ENCODE assay signal across 33 mouse cellular contexts in the genomic region with DNA sequence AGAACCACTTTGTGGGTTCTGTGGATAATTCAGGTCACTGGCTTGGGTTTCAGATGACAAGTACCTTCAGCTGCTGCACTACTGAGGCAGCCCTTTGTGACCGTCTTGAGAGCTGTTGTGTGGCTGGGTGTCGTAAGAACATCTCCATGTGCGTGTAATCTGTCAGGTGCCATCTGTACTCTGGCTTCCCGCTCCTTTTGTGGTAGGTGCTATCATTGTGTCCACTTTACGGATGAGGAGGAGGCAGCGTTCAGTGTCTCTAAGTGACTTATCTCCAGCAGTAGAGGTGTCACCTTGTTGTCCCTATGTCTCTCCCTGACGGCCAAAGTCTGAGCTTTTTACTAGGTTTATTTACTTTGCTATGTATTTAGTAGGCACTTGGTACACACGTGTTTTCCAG. TPM values are rescaled to one million over a fixed set of nuclear protein-coding genes. Genes with fewer than 3 reads are reported as not detected.
DNase-seq lines count a peak whose midpoint lies in the region; ATAC-seq and TF ChIP-seq lines count a peak whose summit lies in the region.
"Had no signal": no experiment of that assay in that cellular context is flagged by ENCODE, and none has a peak within 500 bp of the region (broad histone marks: within the 10 kb centered on the region; RNA-seq: fewer than 3 reads in every experiment).

No protein-coding gene starts in this region.

- WGBS in midbrain, embryonic 11.5 days: 84% methylated on average over 8 of the region's 8 CpGs
- 87% methylated on average over 8 of the region's 8 CpGs for WGBS in midbrain, postnatal 0 days
- 63% methylated on average over 8 of the region's 8 CpGs for whole genome bisulfite sequencing in intestine, embryonic 16.5 days
- WGBS in liver, embryonic 14.5 days (ENCODE audit: insufficient replicate concordance): 11% methylated on average over 8 of the region's 8 CpGs
- 46% methylated on average over 8 of the region's 8 CpGs for WGBS in small intestine, adult 2 months
- WGBS in hindbrain, embryonic 12.5 days: 89% methylated on average over 8 of the region's 8 CpGs

- no peak overlapping the region for H3K9ac ChIP-seq in midbrain, embryonic 11.5 days (ENCODE audit: low read length)
- no peak overlapping the region for H3K9ac ChIP-seq in midbrain, postnatal 0 days (replicated peaks; ENCODE audit: low read length, poor library complexity, severe bottlenecking)
- 0 out of 2 replicates have a peak overlapping the region, but pooled peaks have one; percentile 5 for H3K9ac ChIP-seq in intestine, embryonic 16.5 days (ENCODE audit: low read depth, low read length)
- 0 out of 2 replicates have a peak overlapping the region, but pooled peaks have one; percentile 2 for H3K9ac ChIP-seq in liver, embryonic 14.5 days (replicated peaks)
- H3K9ac ChIP-seq in hindbrain, embryonic 12.5 days: no peak overlapping the region
- H3K9ac ChIP-seq: embryonic facial prominence, embryonic 15.5 days; heart, embryonic 12.5 days; hindbrain, embryonic 13.5 days; midbrain, embryonic 13.5 days had no signal

- H3K27me3 ChIP-seq in midbrain, embryonic 11.5 days (ENCODE audit: control insufficient read depth, insufficient read depth, low read length): no peaks in the 10 kb centered on the region
- H3K27me3 ChIP-seq in midbrain, postnatal 0 days (ENCODE audit: insufficient read depth, low read length): no peaks in the 10 kb centered on the region
- H3K27me3 ChIP-seq in intestine, embryonic 16.5 days (replicated peaks; ENCODE audit: control insufficient read depth, insufficient read depth, low read length): no peaks in the 10 kb centered on the region
- no peaks in the 10 kb centered on the region for H3K27me3 ChIP-seq in liver, embryonic 14.5 days (ENCODE audit: control insufficient read depth, insufficient read depth, low read length)
- no peaks in the 10 kb centered on the region for H3K27me3 ChIP-seq in small intestine, adult 2 months (ENCODE audit: control insufficient read depth, insufficient read depth, low read length)
- H3K27me3 ChIP-seq in hindbrain, embryonic 12.5 days: no peaks in the 10 kb centered on the region; the same call in 1 of the 2 replicates
- H3K27me3 ChIP-seq: embryonic facial prominence, embryonic 15.5 days; heart, embryonic 12.5 days; hindbrain, embryonic 13.5 days; midbrain, embryonic 13.5 days had no signal

- H3K4me2 ChIP-seq in midbrain, embryonic 11.5 days: no peak overlapping the region
- H3K4me2 ChIP-seq in midbrain, postnatal 0 days (ENCODE audit: low read depth, low read length, poor library complexity, severe bottlenecking): no peak overlapping the region
- no peak overlapping the region for H3K4me2 ChIP-seq in intestine, embryonic 16.5 days (ENCODE audit: low read depth, low read length)
- H3K4me2 ChIP-seq in liver, embryonic 14.5 days (ENCODE audit: low read depth): peak overlapping the region; percentile 28; the same call in 1 of the 2 replicates
- no peak overlapping the region for H3K4me2 ChIP-seq in hindbrain, embryonic 12.5 days (replicated peaks)
- H3K4me2 ChIP-seq: embryonic facial prominence, embryonic 15.5 days; heart, embryonic 12.5 days; hindbrain, embryonic 13.5 days; midbrain, embryonic 13.5 days had no signal

- no peak overlapping the region for H3K27ac ChIP-seq in midbrain, embryonic 11.5 days (ENCODE audit: low read depth, low read length)
- H3K27ac ChIP-seq in midbrain, postnatal 0 days (ENCODE audit: low read depth, low read length): no peak overlapping the region
- peak overlapping the region; percentile 61 for H3K27ac ChIP-seq in intestine, embryonic 16.5 days (ENCODE audit: low read length)
- peak overlapping the region; percentile 53 for H3K27ac ChIP-seq in liver, embryonic 14.5 days
- H3K27ac ChIP-seq in small intestine, adult 2 months (ENCODE audit: insufficient read depth, low read depth, low read length): peak overlapping the region; percentile 93
- H3K27ac ChIP-seq in hindbrain, embryonic 12.5 days: no peak overlapping the region
- H3K27ac ChIP-seq: embryonic facial prominence, embryonic 15.5 days; forebrain, embryonic 10.5 days; hindbrain, embryonic 13.5 days; midbrain, embryonic 13.5 days had no signal

- DNase-seq in midbrain, embryonic 11.5 days (ENCODE audit: low spot score, missing footprints): peak; percentile 44
- no peak for DNase-seq in midbrain, postnatal 0 days (ENCODE audit: low spot score)
- DNase-seq in liver, embryonic 14.5 days (ENCODE audit: low read depth in 3 of 3, low spot score in 3 of 3): no peak
- DNase-seq in spleen, postnatal 10 days (ENCODE audit: low spot score in 2 of 2): no peak
- DNase-seq in adrenal gland, adult 8-10 months: no peak
- DNase-seq: adrenal gland, postnatal 14 days; cerebellum, adult 8-10 months; gastrocnemius, postnatal 14 days; heart, adult 11 months; heart, postnatal 10 days; kidney, postnatal 36 days; lung, postnatal 4 days; retina, postnatal 1 day; right cerebral cortex, postnatal 25 days; thymus, adult 2 months had no signal

- no peak overlapping the region for H3K4me3 ChIP-seq in midbrain, embryonic 11.5 days (ENCODE audit: low read depth, low read length)
- H3K4me3 ChIP-seq in midbrain, postnatal 0 days (ENCODE audit: low read depth, low read length): no peak overlapping the region
- H3K4me3 ChIP-seq in intestine, embryonic 16.5 days (ENCODE audit: low read length): no peak overlapping the region
- H3K4me3 ChIP-seq in liver, embryonic 14.5 days (ENCODE audit: insufficient read depth in 1 of 2, low read depth in 2 of 2, low read length in 2 of 2): no peak overlapping the region
- no peak overlapping the region for H3K4me3 ChIP-seq in small intestine, adult 2 months (ENCODE audit: low read depth, low read length)
- no peak overlapping the region for H3K4me3 ChIP-seq in hindbrain, embryonic 12.5 days
- H3K4me3 ChIP-seq: embryonic facial prominence, embryonic 15.5 days; forebrain, embryonic 10.5 days; heart, embryonic 12.5 days; hindbrain, embryonic 13.5 days; midbrain, embryonic 13.5 days had no signal

- no peak for TF ChIP-seq POLR2A in small intestine, adult 2 months (IDR thresholded peaks at IDR 0.05; ENCODE audit: low read depth, low read length)

- no peaks in the 10 kb centered on the region for H3K36me3 ChIP-seq in midbrain, embryonic 11.5 days (ENCODE audit: control insufficient read depth, insufficient read depth, low read length)
- no peaks in the 10 kb centered on the region for H3K36me3 ChIP-seq in midbrain, postnatal 0 days (ENCODE audit: insufficient read depth, low read length)
- no peaks in the 10 kb centered on the region for H3K36me3 ChIP-seq in intestine, embryonic 16.5 days (ENCODE audit: control insufficient read depth, insufficient read depth, low read length)
- no peaks in the 10 kb centered on the region for H3K36me3 ChIP-seq in liver, embryonic 14.5 days (replicated peaks; ENCODE audit: control insufficient read depth, insufficient read depth, low read depth)
- H3K36me3 ChIP-seq in small intestine, adult 2 months (ENCODE audit: control insufficient read depth, insufficient read depth, low read length): no peaks in the 10 kb centered on the region
- no peaks in the 10 kb centered on the region; the same call in 1 of the 2 replicates for H3K36me3 ChIP-seq in hindbrain, embryonic 12.5 days
- H3K36me3 ChIP-seq: embryonic facial prominence, embryonic 15.5 days; forebrain, embryonic 10.5 days; heart, embryonic 12.5 days; hindbrain, embryonic 13.5 days had no signal

- peaks cover 18% of the 10 kb centered on the region for H3K4me1 ChIP-seq in midbrain, embryonic 11.5 days (ENCODE audit: control insufficient read depth, insufficient read depth, low read length)
- peaks cover 5% of the 10 kb centered on the region; the same call in 1 of the 2 replicates for H3K4me1 ChIP-seq in midbrain, postnatal 0 days (ENCODE audit: insufficient read depth, low read length)
- peaks cover 31% of the 10 kb centered on the region for H3K4me1 ChIP-seq in intestine, embryonic 16.5 days (ENCODE audit: control insufficient read depth, insufficient read depth, low read length)
- peaks cover 59% of the 10 kb centered on the region in 2 experiments for H3K4me1 ChIP-seq in liver, embryonic 14.5 days (replicated peaks; ENCODE audit: control insufficient read depth in 2 of 2, insufficient read depth in 2 of 2, low read length in 1 of 2)
- peaks cover 24% of the 10 kb centered on the region for H3K4me1 ChIP-seq in small intestine, adult 2 months (ENCODE audit: control insufficient read depth, insufficient read depth, insufficient read length, low read length)
- H3K4me1 ChIP-seq in hindbrain, embryonic 12.5 days: peaks cover 21% of the 10 kb centered on the region

- no peaks in the 10 kb centered on the region for H3K9me3 ChIP-seq in midbrain, embryonic 11.5 days (ENCODE audit: control insufficient read depth, low read length)
- H3K9me3 ChIP-seq in midbrain, postnatal 0 days (ENCODE audit: low read length): no peaks in the 10 kb centered on the region
- H3K9me3 ChIP-seq in intestine, embryonic 16.5 days (ENCODE audit: control insufficient read depth, low read length): no peaks in the 10 kb centered on the region
- no peaks in the 10 kb centered on the region for H3K9me3 ChIP-seq in liver, embryonic 14.5 days (ENCODE audit: control insufficient read depth, low read length)
- H3K9me3 ChIP-seq in hindbrain, embryonic 12.5 days (replicated peaks): no peaks in the 10 kb centered on the region
- H3K9me3 ChIP-seq: embryonic facial prominence, embryonic 15.5 days; forebrain, embryonic 10.5 days; heart, embryonic 12.5 days; hindbrain, embryonic 13.5 days; midbrain, embryonic 13.5 days had no signal

- peak; percentile 46; the same call in 1 of the 2 replicates for TF ChIP-seq EP300 in liver, embryonic 14.5 days (IDR thresholded peaks at IDR 0.05; ENCODE audit: low read depth)

- no peak for TF ChIP-seq CTCF in midbrain, postnatal 0 days (IDR thresholded peaks at IDR 0.05)
- TF ChIP-seq CTCF in liver, embryonic 14.5 days (IDR thresholded peaks at IDR 0.05; ENCODE audit: low read depth): no peak
- no peak for TF ChIP-seq CTCF in small intestine, adult 2 months (IDR thresholded peaks at IDR 0.05; ENCODE audit: extremely low read depth, insufficient read length, insufficient replicate concordance, low read depth, low read length)

- ATAC-seq in midbrain, embryonic 11.5 days (ENCODE audit: low FRiP score): no peak
- no peak for ATAC-seq in midbrain, postnatal 0 days (ENCODE audit: low FRiP score)
- ATAC-seq in intestine, embryonic 16.5 days: no peak
- ATAC-seq in liver, embryonic 14.5 days (ENCODE audit: insufficient read depth): peak; percentile 8; the same call in 1 of the 2 replicates
- no peak for ATAC-seq in hindbrain, embryonic 12.5 days (ENCODE audit: low FRiP score)
- ATAC-seq: activated CD4-positive, CD25-positive, alpha-beta regulatory T cell, adult 4 months; forebrain, embryonic 16.5 days; inflammation-experienced regulatory T-cells, adult 6 months; midbrain, embryonic 13.5 days had no signal

RNA-seq across cellular contexts. Expression of gene Myo18a, which starts 7.3 kb away (rescaled TPM):
- polyA plus RNA-seq in midbrain, embryonic 11.5 days (2014; fragmentation: Nextera tagmentation; extraction: Ambion mirVana): 22.6 and 23.8 TPM in 2 replicates
- total RNA-seq in midbrain, postnatal 0 days (2014; rRNA removed): 74.2 and 82.0 TPM in 2 replicates
- 30.4 and 35.0 TPM in 2 replicates for polyA plus RNA-seq in midbrain, postnatal 0 days (2015; fragmentation: Nextera tagmentation; extraction: Ambion mirVana)
- 31.2 and 31.8 TPM in 2 replicates for polyA plus RNA-seq in intestine, embryonic 16.5 days (2015; fragmentation: Nextera tagmentation; extraction: Ambion mirVana)
- polyA plus RNA-seq in liver, embryonic 14.5 days (2012; rRNA removed): 10.6 and 15.4 TPM in 2 replicates
- polyA plus RNA-seq in liver, embryonic 14.5 days (2014; fragmentation: Nextera tagmentation; extraction: Ambion mirVana): 13.5 and 14.3 TPM in 2 replicates
- 66.4 and 149 TPM in 2 replicates for polyA plus RNA-seq in small intestine, adult 2 months (2012; rRNA removed)
- polyA plus RNA-seq in hindbrain, embryonic 12.5 days (2016; fragmentation: Nextera tagmentation; extraction: Ambion mirVana): 55.9 and 58.9 TPM in 2 replicates
- 100 to 1,000 TPM in 2 of 4 experiments, 10 to 100 TPM in 2; 61.9 to 158 (median 94.7) TPM for total RNA-seq in adrenal gland, adult 8-10 months (2022)

RNA-seq across cellular contexts. Expression of gene Gm10277, which starts 17.2 kb away (rescaled TPM):
- polyA plus RNA-seq in midbrain, embryonic 11.5 days (2014; fragmentation: Nextera tagmentation; extraction: Ambion mirVana): 0.65 and 0.79 TPM in 2 replicates
- total RNA-seq in midbrain, postnatal 0 days (2014; rRNA removed): not detected in 2 replicates
- 0.44 and 1.0 TPM in 2 replicates for polyA plus RNA-seq in midbrain, postnatal 0 days (2015; fragmentation: Nextera tagmentation; extraction: Ambion mirVana)
- polyA plus RNA-seq in intestine, embryonic 16.5 days (2015; fragmentation: Nextera tagmentation; extraction: Ambion mirVana): 0.89 and 1.0 TPM in 2 replicates
- polyA plus RNA-seq in liver, embryonic 14.5 days (2012; rRNA removed): not detected in 2 replicates
- polyA plus RNA-seq in liver, embryonic 14.5 days (2014; fragmentation: Nextera tagmentation; extraction: Ambion mirVana): 0.11 and 0.18 TPM in 2 replicates
- polyA plus RNA-seq in small intestine, adult 2 months (2012; rRNA removed): not detected in 2 replicates
- polyA plus RNA-seq in hindbrain, embryonic 12.5 days (2016; fragmentation: Nextera tagmentation; extraction: Ambion mirVana): 2.7 and 2.9 TPM in 2 replicates
- total RNA-seq in adrenal gland, adult 8-10 months (2022): not detected
- total RNA-seq: adrenal gland, postnatal 14 days; gastrocnemius, postnatal 14 days; heart, postnatal 10 days; left cerebral cortex, adult 18-20 months; left cerebral cortex, postnatal 25 days had no signal
- polyA plus RNA-seq: thymus, adult 2 months had no signal

RNA-seq across cellular contexts. Expression of gene Cryba1, which starts 45.3 kb away (rescaled TPM):
- polyA plus RNA-seq in midbrain, embryonic 11.5 days (2014; fragmentation: Nextera tagmentation; extraction: Ambion mirVana): 2.3 and 2.7 TPM in 2 replicates
- total RNA-seq in midbrain, postnatal 0 days (2014; rRNA removed): not detected in 2 replicates
- polyA plus RNA-seq in midbrain, postnatal 0 days (2015; fragmentation: Nextera tagmentation; extraction: Ambion mirVana): 0.21 TPM in 1 of 2 replicates, not detected in the other
- polyA plus RNA-seq in intestine, embryonic 16.5 days (2015; fragmentation: Nextera tagmentation; extraction: Ambion mirVana): not detected in 2 replicates
- not detected in 2 replicates for polyA plus RNA-seq in liver, embryonic 14.5 days (2012; rRNA removed)
- not detected in 2 replicates for polyA plus RNA-seq in liver, embryonic 14.5 days (2014; fragmentation: Nextera tagmentation; extraction: Ambion mirVana)
- polyA plus RNA-seq in small intestine, adult 2 months (2012; rRNA removed): not detected in 2 replicates
- polyA plus RNA-seq in hindbrain, embryonic 12.5 days (2016; fragmentation: Nextera tagmentation; extraction: Ambion mirVana): 2.8 and 3.5 TPM in 2 replicates
- total RNA-seq in adrenal gland, adult 8-10 months (2022): not detected
- total RNA-seq: adrenal gland, postnatal 14 days; common myeloid progenitor, adult 5-6 weeks; gastrocnemius, postnatal 14 days; heart, postnatal 10 days; left cerebral cortex, adult 18-20 months; left cerebral cortex, postnatal 25 days had no signal
- polyA plus RNA-seq: heart, embryonic 12.5 days; kidney, embryonic 14.5 days; limb, embryonic 14.5 days; lung, embryonic 16.5 days; stomach, embryonic 16.5 days had no signal

Comparison
In these comparisons a context has a peak if more than half of its experiments do, and no peak if none do; other contexts are left out.
1. H3K27ac ChIP-seq: peak in intestine, embryonic 16.5 days (single experiment), liver, embryonic 14.5 days (single experiment) and small intestine, adult 2 months (single experiment); none in midbrain, embryonic 11.5 days (single experiment), midbrain, postnatal 0 days (single experiment) and hindbrain, embryonic 12.5 days (single experiment).
2. H3K9ac ChIP-seq: peak in intestine, embryonic 16.5 days (single experiment) and liver, embryonic 14.5 days (single experiment); none in midbrain, embryonic 11.5 days (single experiment), midbrain, postnatal 0 days (single experiment) and hindbrain, embryonic 12.5 days (single experiment).